Mouse (Mus musculus): ENCODE data around the gene Phc2. TPM values are rescaled to one million over a fixed set of nuclear protein-coding genes. Genes with fewer than 3 reads are reported as not detected.
"Not testable (repeated sequence)": the region's sequence is repeated elsewhere in the genome, so short reads cannot be mapped to it uniquely, and the experiment has no call there.

The Phc2 gene
- polyA plus RNA-seq, 1 experiment from 2014 or later, result 101 TPM

DNA sequence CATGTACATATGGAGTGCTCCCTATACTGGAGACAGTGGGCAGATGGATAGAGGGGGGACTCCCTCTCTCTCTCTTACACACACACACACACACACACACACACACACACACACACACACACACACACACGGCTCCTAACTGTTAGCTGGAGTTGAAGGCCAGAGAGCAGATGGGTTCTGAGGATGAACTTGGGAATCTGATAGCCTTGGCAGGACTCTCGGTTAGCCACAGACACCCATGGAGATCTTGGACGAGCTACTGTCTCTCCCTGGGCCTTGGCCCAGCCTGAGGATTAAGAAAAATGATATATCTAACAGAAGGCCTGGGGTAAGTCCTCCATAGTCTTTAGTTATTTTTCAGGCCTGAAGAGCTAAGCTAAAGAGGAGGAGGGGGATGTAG, 3.0 kb upstream of the Phc2 start:
- Histone ChIP-seq H3K27ac (replicated peaks) (peak overlapping the region; percentile 96; the same call in 1 of the 2 replicates), H3K4me3 (no peak overlapping the region), H3K27me3 (no peaks in the 10 kb centered on the region), H3K4me1 (replicated peaks) (peaks cover 54% of the 10 kb centered on the region), H3K9ac (0 out of 2 replicates have a peak overlapping the region, but pooled peaks have one; percentile 22), H3K36me3 (no peaks in the 10 kb centered on the region), H3K4me2 (no peak overlapping the region), H3K9me3 (no peaks in the 10 kb centered on the region)
- WGBS, result 41% methylated on average over 3 of the region's 3 CpGs
- ATAC-seq (ENCODE audit: low read depth), result no peak

DNA sequence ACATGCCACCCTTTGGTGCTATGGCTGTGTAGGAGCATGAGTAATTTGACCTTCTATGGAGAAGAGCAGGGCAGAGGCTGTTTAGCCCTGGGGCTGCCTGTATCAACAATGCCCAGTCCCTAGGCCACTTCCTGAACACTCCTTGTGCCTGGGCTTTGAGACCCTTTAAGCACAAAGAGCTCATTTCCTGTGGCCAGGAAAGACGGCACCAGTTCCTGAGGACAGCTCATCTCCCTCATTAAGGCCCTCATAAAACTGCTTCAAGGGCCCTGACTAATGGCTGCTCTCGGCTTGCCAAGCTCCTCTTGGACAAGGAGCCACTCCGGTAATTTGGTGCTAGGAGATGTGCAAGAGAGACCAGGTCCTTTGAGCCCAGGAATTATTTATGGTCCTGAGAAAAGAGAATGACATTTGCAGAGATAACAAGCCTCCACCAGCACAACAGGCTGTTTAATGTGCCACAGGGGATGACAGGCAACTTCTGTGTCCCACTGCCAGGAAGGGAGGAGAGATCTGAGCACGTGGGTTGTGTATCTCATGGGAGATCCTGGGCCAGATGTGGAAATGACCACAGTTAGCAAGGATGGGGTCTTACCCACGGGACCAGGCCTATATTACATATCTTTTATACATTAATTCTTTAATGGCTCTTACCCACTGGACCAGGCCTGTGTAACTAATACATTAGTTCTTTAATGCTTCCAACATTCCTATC, 1.8 kb upstream of the Phc2 start:
- H3K27me3 ChIP-seq, result no peaks in the 10 kb centered on the region
- no peak for ATAC-seq (ENCODE audit: low read depth)
- peak overlapping the region; percentile 96 for H3K27ac ChIP-seq (replicated peaks)
- H3K36me3 ChIP-seq, result no peaks in the 10 kb centered on the region
- H3K4me1 ChIP-seq (replicated peaks), result peaks cover 66% of the 10 kb centered on the region
- WGBS, result 4% methylated on average over 5 of the region's 5 CpGs
- no peak overlapping the region for H3K9ac ChIP-seq
- no peak overlapping the region for H3K4me2 ChIP-seq
- no peaks in the 10 kb centered on the region for H3K9me3 ChIP-seq
- H3K4me3 ChIP-seq, result no peak overlapping the region

DNA sequence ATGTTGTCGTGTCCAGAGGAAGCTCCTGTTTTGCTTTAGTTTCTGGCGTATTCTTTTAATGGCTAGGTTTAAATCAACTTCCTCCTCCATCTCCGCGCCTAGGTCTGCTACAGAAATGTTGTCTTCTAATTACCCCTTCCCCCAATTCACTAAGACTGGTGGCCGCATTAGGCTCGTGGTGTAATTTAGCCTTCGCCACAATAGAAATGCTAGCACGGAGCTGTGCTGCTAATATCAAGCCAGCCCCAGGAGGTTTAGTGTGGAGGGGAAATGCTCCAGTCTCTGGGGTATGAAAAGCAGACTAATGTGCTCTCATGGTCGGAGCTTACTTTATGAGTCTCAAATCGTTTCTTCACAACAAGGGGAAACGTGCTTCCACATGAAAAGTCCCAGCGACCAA, 944 bp downstream of the Phc2 start:
- Histone ChIP-seq H3K27ac (replicated peaks) (peak overlapping the region; percentile 96), H3K36me3 (0 out of 2 replicates have a peak, but pooled peaks cover 5% of the 10 kb centered on the region), H3K9me3 (no peaks in the 10 kb centered on the region), H3K4me3 (peak overlapping the region; percentile 80), H3K4me2 (peak overlapping the region; percentile 85), H3K27me3 (no peaks in the 10 kb centered on the region), H3K9ac (peak overlapping the region; percentile 91), H3K4me1 (replicated peaks) (peaks cover 78% of the 10 kb centered on the region)
- 2% methylated on average over 12 of the region's 12 CpGs for WGBS
- no peak for ATAC-seq (ENCODE audit: low read depth)

- 90% methylated on average over 8 of the region's 8 CpGs for WGBS
Observed at GRCm38 (mm10) chr4:128660196-128660595, 5.7 kb downstream of the Phc2 start.

GRCm38 (mm10) chr4:128661063-128661462, 6.6 kb downstream of the Phc2 start:
- no peak for ATAC-seq (ENCODE audit: low read depth)
- H3K4me3 ChIP-seq, result no peak overlapping the region
- no peaks in the 10 kb centered on the region for H3K27me3 ChIP-seq
- no peak overlapping the region for H3K9ac ChIP-seq
- WGBS, result 85% methylated on average over 8 of the region's 8 CpGs
- H3K4me2 ChIP-seq, result no peak overlapping the region
- 0 out of 2 replicates have a peak, but pooled peaks cover 5% of the 10 kb centered on the region for H3K36me3 ChIP-seq
- peaks cover 53% of the 10 kb centered on the region for H3K4me1 ChIP-seq (replicated peaks)
- no peak overlapping the region for H3K27ac ChIP-seq (replicated peaks)
- H3K9me3 ChIP-seq, result no peaks in the 10 kb centered on the region

More at GRCm38 (mm10) chr4:128660196-128660595, 5.7 kb downstream of the Phc2 start:
- Histone ChIP-seq H3K4me2 (no peak overlapping the region), H3K4me1 (replicated peaks) (peaks cover 52% of the 10 kb centered on the region), H3K27ac (replicated peaks) (no peak overlapping the region), H3K4me3 (no peak overlapping the region), H3K9me3 (no peaks in the 10 kb centered on the region), H3K9ac (no peak overlapping the region), H3K27me3 (no peaks in the 10 kb centered on the region), H3K36me3 (0 out of 2 replicates have a peak, but pooled peaks cover 5% of the 10 kb centered on the region)
- no peak for ATAC-seq (ENCODE audit: low read depth)

DNA sequence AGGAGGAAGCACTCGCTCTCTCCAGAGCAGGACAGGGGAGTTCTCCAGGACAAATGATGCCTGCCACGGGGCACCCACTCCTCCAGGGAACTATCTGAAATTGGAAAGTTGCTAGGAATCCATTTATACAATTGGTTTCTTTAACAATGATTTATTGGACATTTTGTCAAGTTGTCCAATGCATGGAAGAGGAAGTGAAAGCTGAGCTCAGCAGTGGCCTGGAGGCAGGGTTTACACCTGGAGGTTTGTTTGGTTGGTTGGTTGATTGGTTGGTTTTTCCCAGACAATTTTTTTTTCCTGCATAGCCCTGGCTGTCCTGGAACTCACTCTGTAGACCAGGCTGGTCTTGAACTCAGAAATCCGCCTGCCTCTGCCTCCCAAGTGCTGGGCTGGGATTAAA, 9.5 kb downstream of the Phc2 start:
- 75% methylated on average over 3 of the region's 3 CpGs for WGBS
- Histone ChIP-seq H3K27ac (replicated peaks) (no peak overlapping the region), H3K9ac (no peak overlapping the region), H3K9me3 (no peaks in the 10 kb centered on the region), H3K36me3 (no peaks in the 10 kb centered on the region), H3K4me1 (replicated peaks) (peaks cover 45% of the 10 kb centered on the region), H3K4me2 (no peak overlapping the region), H3K27me3 (no peaks in the 10 kb centered on the region), H3K4me3 (no peak overlapping the region)
- ATAC-seq (ENCODE audit: low read depth), result no peak

GRCm38 (mm10) chr4:128666362-128666761, 11.9 kb downstream of the Phc2 start:
- WGBS, result 74% methylated on average over 7 of the region's 7 CpGs
- H3K9ac ChIP-seq; H3K4me3 ChIP-seq; H3K27ac ChIP-seq (replicated peaks); H3K27me3 ChIP-seq; H3K4me2 ChIP-seq; ATAC-seq (ENCODE audit: low read depth); H3K36me3 ChIP-seq; H3K9me3 ChIP-seq: not testable (repeated sequence)
- peaks cover 47% of the 10 kb centered on the region for H3K4me1 ChIP-seq (replicated peaks)

DNA sequence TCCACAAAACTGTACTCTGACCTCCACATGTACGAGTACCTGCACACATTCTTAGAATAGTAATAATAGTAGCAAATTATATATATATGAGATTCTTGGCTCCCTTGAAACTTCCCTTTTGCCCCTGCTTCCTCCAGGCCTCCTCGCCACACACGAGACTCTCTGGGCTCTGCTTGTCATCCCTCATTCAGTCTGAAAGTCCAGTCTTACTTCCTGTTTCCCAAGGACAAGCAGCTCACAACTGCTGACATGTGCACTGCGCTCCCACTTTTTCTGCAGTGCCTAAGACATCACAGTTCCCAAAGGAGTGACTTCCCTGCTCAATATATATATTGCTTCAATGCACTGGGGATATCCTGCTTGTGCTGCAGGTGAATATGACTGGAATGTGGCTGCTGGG, 12.7 kb downstream of the Phc2 start:
- H3K36me3 ChIP-seq; H3K4me2 ChIP-seq; H3K27me3 ChIP-seq; H3K27ac ChIP-seq (replicated peaks); H3K4me3 ChIP-seq; H3K9ac ChIP-seq; H3K9me3 ChIP-seq; ATAC-seq (ENCODE audit: low read depth): not testable (repeated sequence)
- peaks cover 51% of the 10 kb centered on the region for H3K4me1 ChIP-seq (replicated peaks)
- WGBS, result 76% methylated on average over 4 of the region's 4 CpGs

DNA sequence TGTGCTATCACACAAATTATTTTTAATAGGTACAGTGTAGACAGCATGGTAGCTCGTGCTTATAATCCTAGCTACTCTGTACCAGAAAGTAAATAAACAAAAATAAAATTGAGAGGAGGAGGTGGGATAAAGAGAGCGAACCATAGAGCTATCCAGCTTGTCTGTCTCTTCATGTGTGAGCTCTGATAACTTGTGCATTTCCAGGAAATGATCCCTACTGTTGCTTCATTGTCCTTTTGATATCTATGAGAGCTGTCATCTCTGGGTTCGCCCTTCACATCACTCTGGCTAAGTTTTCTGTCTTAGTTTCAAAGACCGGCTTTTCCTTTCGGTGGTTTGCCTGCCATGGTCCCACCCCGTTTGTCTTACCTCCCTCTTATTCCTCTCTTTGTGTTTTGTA, 14.7 kb downstream of the Phc2 start:
- Histone ChIP-seq H3K4me3 (no peak overlapping the region), H3K9ac (no peak overlapping the region), H3K27me3 (no peaks in the 10 kb centered on the region), H3K36me3 (no peaks in the 10 kb centered on the region), H3K4me1 (replicated peaks) (peaks cover 59% of the 10 kb centered on the region), H3K4me2 (no peak overlapping the region), H3K27ac (replicated peaks) (no peak overlapping the region), H3K9me3 (no peaks in the 10 kb centered on the region)
- 85% methylated on average over 6 of the region's 6 CpGs for WGBS
- no peak for ATAC-seq (ENCODE audit: low read depth)

DNA sequence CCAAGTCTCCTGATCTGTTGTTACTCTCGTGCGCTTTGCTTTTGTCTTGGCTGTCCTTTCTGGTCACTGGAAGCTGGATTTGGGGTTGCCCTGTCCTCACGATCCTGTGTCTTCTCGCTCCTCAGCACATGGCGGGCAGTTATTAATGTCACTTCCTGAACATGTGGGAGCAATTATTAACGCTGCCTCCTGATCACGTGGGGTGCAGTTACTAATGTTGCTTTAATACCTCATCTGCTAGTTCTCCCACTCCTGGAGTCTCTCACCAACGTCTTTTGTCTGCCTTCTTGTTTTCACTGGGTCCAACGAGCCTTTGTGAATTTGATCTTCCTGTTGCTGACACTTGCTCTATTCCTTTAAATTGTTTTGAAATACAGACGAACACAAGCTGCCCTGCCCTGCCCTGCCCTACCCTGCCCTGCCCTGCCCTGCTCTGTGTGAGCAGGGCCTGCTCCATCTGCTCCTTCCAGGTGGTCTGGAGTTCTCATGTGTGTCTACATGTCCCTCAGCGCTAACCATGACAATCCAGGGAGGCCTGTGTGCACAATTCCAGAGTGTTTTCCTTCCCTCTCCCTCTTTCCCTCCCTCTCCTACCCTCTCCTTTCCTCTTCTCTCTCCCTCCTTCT, 16.2 kb downstream of the Phc2 start:
- no peak overlapping the region for H3K4me3 ChIP-seq
- peaks cover 48% of the 10 kb centered on the region for H3K4me1 ChIP-seq (replicated peaks)
- peak overlapping the region; percentile 57; the same call in 1 of the 2 replicates for H3K9ac ChIP-seq
- H3K9me3 ChIP-seq, result no peaks in the 10 kb centered on the region
- H3K27ac ChIP-seq (replicated peaks), result peak overlapping the region; percentile 84
- 0 out of 2 replicates have a peak overlapping the region, but pooled peaks have one; percentile 5 for H3K4me2 ChIP-seq
- 23% methylated on average over 11 of the region's 11 CpGs for WGBS
- H3K27me3 ChIP-seq, result no peaks in the 10 kb centered on the region
- H3K36me3 ChIP-seq, result no peaks in the 10 kb centered on the region
- peak; percentile 82 for ATAC-seq (ENCODE audit: low read depth)

DNA sequence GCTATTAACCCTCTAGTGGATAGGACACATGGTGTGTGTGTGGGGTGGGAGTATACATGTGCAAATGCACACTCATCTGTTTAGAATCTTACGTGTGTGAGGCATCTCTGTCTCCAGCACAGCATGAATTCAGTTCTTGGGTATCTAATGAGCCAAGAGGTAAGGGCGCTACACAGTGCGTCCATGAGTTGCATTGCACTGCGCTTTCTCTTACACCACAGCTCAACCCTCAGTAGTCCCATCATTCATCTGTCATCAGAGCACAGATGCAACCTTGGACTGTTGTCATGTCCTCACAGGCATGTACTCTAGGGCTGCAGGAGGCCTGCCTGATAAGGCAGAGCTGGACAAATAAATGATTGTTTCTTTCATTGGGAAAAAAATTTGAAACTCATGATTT, 18.0 kb downstream of the Phc2 start:
- H3K4me1 ChIP-seq (replicated peaks), result peaks cover 32% of the 10 kb centered on the region
- ATAC-seq (ENCODE audit: low read depth), result peak; percentile 33; the same call in 1 of the 2 replicates
- no peaks in the 10 kb centered on the region for H3K36me3 ChIP-seq
- H3K27ac ChIP-seq (replicated peaks), result peak overlapping the region; percentile 64
- WGBS, result 51% methylated on average over 4 of the region's 4 CpGs
- H3K4me2 ChIP-seq, result no peak overlapping the region
- no peaks in the 10 kb centered on the region for H3K9me3 ChIP-seq
- H3K4me3 ChIP-seq, result no peak overlapping the region
- H3K27me3 ChIP-seq, result no peaks in the 10 kb centered on the region
- no peak overlapping the region for H3K9ac ChIP-seq

- H3K4me1 ChIP-seq (replicated peaks), result peaks cover 50% of the 10 kb centered on the region
- no peaks in the 10 kb centered on the region for H3K36me3 ChIP-seq
- H3K9ac ChIP-seq, result peak overlapping the region; percentile 63
- H3K9me3 ChIP-seq, result no peaks in the 10 kb centered on the region
- 17% methylated on average over 13 of the region's 13 CpGs for WGBS
- peak overlapping the region; percentile 54 for H3K4me2 ChIP-seq
- H3K27me3 ChIP-seq, result no peaks in the 10 kb centered on the region
- peak overlapping the region; percentile 27 for H3K4me3 ChIP-seq
- peak overlapping the region; percentile 94 for H3K27ac ChIP-seq (replicated peaks)
- ATAC-seq (ENCODE audit: low read depth), result peak; percentile 79
Observed at GRCm38 (mm10) chr4:128678564-128679217, 24.2 kb downstream of the Phc2 start.
